Mouse (Mus musculus): ENCODE data around the gene Rubcn. TPM values are rescaled to one million over a fixed set of nuclear protein-coding genes. Genes with fewer than 3 reads are reported as not detected.

Gene Rubcn
- polyA plus RNA-seq, 1 experiment from 2014 or later: 29.2 TPM

DNA sequence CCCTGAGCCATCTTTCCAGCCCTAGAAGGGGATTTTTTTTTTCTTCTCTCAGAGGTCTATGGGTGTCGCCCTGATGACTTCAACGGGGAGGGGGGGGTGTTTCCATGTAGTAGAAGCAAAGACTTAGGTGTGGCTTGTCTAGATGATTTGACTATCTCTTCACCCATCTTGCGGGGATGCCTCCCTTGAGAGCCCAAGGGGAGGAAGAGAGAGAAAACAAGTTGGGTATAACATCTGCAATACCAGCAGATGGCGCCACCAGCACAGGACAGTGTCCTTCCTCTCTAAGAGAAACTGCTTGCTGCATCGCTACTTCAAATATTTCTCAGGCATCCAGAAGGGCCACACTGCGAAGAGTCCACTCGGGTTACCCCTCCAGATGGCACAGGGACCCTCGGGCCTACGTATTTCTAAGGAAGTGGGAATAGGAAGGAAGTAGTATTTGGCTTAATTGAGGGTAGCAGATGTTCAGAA, 64.6 kb downstream of the Rubcn start:
- H3K4me3 ChIP-seq (replicated peaks): no peak overlapping the region
- no peak overlapping the region for H3K9ac ChIP-seq (replicated peaks)
- peaks cover 9% of the 10 kb centered on the region for H3K4me1 ChIP-seq (replicated peaks)
- H3K27me3 ChIP-seq: 0 out of 2 replicates have a peak, but pooled peaks cover 3% of the 10 kb centered on the region
- H3K36me3 ChIP-seq: no peaks in the 10 kb centered on the region
- ATAC-seq: peak; percentile 58; the same call in 1 of the 2 replicates
- H3K27ac ChIP-seq: no peak overlapping the region
- H3K9me3 ChIP-seq: no peaks in the 10 kb centered on the region
- no peak overlapping the region for H3K4me2 ChIP-seq (replicated peaks)
- 2% methylated on average over 9 of the region's 9 CpGs for WGBS

DNA sequence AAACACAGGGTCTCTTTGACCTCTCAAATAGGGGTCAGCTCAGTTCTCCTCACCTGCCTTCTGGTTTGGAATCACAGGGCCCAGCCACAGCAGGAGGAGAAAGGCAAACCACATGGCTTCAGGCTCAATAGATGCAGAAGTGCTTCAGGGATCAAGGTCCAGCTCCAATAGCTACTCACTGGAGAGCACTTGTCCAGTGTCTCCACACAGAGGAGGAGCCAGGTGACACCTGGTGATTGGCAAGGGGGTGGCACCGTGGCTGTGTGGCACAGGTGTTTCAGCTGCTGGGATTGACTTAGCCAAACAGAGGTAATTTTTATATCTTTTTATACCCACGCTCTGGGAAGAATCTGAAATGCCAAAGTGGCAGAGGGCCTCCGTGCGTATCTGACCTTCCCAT, 67.2 kb downstream of the Rubcn start, which contains the start of gene Smbd1:
Smbd1 (minus strand) TSS at position 157 of the 400 bp plus-strand sequence.
- no peak within 1 kb of the TSS for H3K4me3 ChIP-seq (replicated peaks)
- H3K9ac ChIP-seq (replicated peaks): no peak within 1 kb of the TSS
- H3K36me3 ChIP-seq: no peaks in the 10 kb centered on the region
- 0 out of 2 replicates have a peak, but pooled peaks cover 3% of the 10 kb centered on the region for H3K27me3 ChIP-seq
- no peaks in the 10 kb centered on the region for H3K9me3 ChIP-seq
- H3K27ac ChIP-seq: no peak within 1 kb of the TSS
- ATAC-seq: no peak
- H3K4me2 ChIP-seq (replicated peaks): no peak within 1 kb of the TSS
- WGBS: 89% methylated on average over 4 of the region's 4 CpGs
- peaks cover 16% of the 10 kb centered on the region for H3K4me1 ChIP-seq (replicated peaks)

DNA sequence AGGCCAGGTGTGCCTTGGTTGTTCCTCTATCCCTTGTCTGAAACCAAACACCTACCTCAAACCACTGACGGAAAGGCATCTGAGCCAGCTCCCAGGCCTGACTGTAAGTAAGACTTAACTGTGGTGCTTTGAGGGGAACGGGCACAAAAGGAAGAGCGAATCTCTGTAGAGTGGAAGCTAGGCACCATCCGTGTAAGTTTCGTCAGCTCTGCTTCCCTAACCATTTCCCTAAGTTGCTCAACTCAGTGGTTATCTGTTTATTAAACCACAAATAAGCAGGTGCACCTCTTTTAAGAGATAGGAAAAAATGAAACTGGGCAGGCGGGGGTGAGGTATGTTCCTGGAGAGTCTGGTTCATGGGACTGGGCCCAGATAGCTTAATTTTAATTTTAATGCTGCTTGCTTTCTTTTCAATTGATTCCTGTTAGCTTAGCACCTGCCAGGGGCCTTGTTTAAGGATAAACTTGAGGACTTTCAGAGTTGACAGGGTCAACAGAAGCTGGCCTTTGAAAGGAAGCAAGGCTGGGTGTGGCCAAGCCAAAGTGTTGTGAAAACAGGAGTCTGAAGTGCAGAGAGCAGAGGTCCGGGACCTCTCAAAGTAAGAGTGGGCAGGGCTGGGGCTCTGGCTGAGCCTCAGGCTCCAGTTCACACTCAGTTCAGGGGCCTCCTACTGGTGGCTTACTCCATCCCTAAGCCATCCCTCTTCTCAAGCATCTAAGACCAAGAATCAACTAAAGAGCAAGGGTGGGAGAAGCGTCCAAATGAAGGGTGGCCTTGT, 70.0 kb downstream of the Rubcn start:
- Histone ChIP-seq H3K4me1 (replicated peaks) (peaks cover 11% of the 10 kb centered on the region), H3K36me3 (no peaks in the 10 kb centered on the region), H3K27me3 (no peaks in the 10 kb centered on the region), H3K9me3 (no peaks in the 10 kb centered on the region), H3K9ac (replicated peaks) (no peak overlapping the region), H3K4me3 (replicated peaks) (no peak overlapping the region), H3K27ac (no peak overlapping the region), H3K4me2 (replicated peaks) (no peak overlapping the region)
- ATAC-seq: no peak
- 55% methylated on average over 8 of the region's 8 CpGs for WGBS

DNA sequence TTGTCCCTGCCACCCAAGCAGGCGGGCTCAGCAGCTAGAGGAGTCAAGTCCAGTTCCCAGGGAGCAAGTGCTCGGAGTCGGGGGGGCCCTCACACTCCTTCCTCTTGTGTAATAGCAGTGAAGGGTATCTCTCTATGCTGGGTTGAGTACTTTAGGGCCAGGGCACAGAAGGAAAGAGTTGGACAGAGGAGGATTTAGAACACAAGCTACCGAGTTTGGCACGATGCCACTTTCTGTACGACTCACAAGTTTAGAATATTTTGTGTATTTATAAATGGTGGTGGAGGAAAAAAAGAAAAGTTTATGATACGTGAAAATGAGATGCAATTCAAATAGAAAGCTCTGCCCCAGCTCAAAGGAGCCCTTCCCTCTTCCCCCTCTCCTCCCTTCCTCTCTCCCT, 72.4 kb downstream of the Rubcn start:
- H3K4me2 ChIP-seq (replicated peaks): no peak overlapping the region
- no peak overlapping the region for H3K4me3 ChIP-seq (replicated peaks)
- no peak for ATAC-seq
- H3K27me3 ChIP-seq: no peaks in the 10 kb centered on the region
- no peaks in the 10 kb centered on the region for H3K36me3 ChIP-seq
- WGBS: 86% methylated on average over 7 of the region's 7 CpGs
- no peak overlapping the region for H3K27ac ChIP-seq
- peaks cover 11% of the 10 kb centered on the region for H3K4me1 ChIP-seq (replicated peaks)
- no peak overlapping the region for H3K9ac ChIP-seq (replicated peaks)
- H3K9me3 ChIP-seq: no peaks in the 10 kb centered on the region

DNA sequence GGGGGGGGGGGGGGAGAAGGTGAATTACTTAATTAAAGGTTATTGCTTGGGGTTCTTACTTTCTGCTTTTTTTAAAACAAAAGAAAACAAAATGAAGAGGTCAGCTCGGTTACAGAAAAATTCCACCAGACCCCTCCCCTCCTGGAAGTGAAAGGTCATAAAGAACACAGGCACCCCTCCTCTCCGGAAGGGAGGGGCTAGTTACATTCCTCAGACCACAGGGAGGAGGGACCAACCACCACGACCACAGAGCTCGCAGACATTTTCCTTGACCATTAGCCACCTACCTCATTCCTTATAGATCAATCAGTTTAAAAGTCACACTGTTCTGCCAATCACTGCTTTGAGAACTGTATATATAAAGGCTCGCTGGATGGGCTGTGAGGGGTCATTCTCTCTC, 73.7 kb downstream of the Rubcn start:
- no peaks in the 10 kb centered on the region for H3K36me3 ChIP-seq
- H3K4me1 ChIP-seq (replicated peaks): peaks cover 11% of the 10 kb centered on the region
- H3K4me3 ChIP-seq (replicated peaks): no peak overlapping the region
- H3K4me2 ChIP-seq (replicated peaks): no peak overlapping the region
- H3K27ac ChIP-seq: no peak overlapping the region
- 65% methylated on average over 5 of the region's 5 CpGs for WGBS
- H3K27me3 ChIP-seq: no peaks in the 10 kb centered on the region
- H3K9ac ChIP-seq (replicated peaks): no peak overlapping the region
- H3K9me3 ChIP-seq: no peaks in the 10 kb centered on the region
- no peak for ATAC-seq

DNA sequence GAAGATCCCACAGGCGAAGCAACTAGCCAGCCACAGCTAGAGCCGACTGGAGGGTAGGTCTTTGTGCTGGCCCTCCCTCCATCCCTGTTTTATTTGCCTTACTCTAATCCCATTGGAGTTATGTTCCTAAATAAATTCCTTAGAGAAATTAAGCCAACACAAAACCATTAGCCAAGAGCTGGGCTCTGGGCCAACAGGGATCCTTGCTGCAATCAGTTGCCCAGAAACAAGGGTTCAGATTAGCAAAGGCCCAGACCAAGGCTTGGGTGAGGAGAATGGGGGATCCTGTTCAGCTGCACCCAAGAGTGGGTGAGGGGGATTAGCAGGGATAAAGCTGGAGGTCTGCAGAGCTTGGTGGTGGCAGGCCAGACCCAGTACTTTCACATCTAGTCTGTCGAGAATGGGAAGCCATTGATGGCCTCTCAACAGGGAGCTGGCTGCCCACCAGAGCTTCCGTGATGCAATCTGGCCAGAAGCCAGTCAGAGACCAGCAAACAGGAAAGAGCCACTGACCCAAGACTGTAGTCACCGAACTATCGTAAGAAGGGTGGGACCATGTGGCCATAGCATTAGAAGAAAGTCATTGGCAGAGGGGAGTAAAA, 74.2 kb downstream of the Rubcn start:
- no peaks in the 10 kb centered on the region for H3K27me3 ChIP-seq
- H3K36me3 ChIP-seq: no peaks in the 10 kb centered on the region
- peak; percentile 91 for ATAC-seq
- no peak overlapping the region for H3K4me3 ChIP-seq (replicated peaks)
- H3K4me1 ChIP-seq (replicated peaks): peaks cover 11% of the 10 kb centered on the region
- WGBS: 48% methylated on average over 6 of the region's 6 CpGs
- no peak overlapping the region for H3K9ac ChIP-seq (replicated peaks)
- H3K27ac ChIP-seq: 0 out of 2 replicates have a peak overlapping the region, but pooled peaks have one; percentile 14
- H3K4me2 ChIP-seq (replicated peaks): no peak overlapping the region
- no peaks in the 10 kb centered on the region for H3K9me3 ChIP-seq

DNA sequence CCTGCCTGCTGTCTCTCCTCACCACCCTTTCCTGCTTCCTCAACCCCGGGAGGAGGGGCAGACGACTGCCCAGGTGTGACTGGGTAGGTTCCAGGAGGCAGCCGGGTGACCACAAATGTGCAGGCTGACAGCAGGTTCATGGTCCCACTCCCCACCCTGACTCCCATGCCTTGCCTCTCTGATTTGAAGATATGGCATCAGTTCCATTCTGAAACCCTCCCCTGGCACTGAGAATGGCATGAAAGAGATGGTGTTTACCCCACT, 80.2 kb downstream of the Rubcn start, which contains the start of gene Muc20:
Muc20 (minus strand) TSS at position 10 of the 264 bp plus-strand sequence.
- H3K36me3 ChIP-seq: no peaks in the 10 kb centered on the region
- 88% methylated on average over 3 of the region's 3 CpGs for WGBS
- H3K27ac ChIP-seq: no peak within 1 kb of the TSS
- no peak within 1 kb of the TSS for H3K4me2 ChIP-seq (replicated peaks)
- no peaks in the 10 kb centered on the region for H3K9me3 ChIP-seq
- H3K27me3 ChIP-seq: no peaks in the 10 kb centered on the region
- H3K4me1 ChIP-seq (replicated peaks): no peaks in the 10 kb centered on the region
- H3K4me3 ChIP-seq (replicated peaks): no peak within 1 kb of the TSS
- no peak within 1 kb of the TSS for H3K9ac ChIP-seq (replicated peaks)
- ATAC-seq: no peak

DNA sequence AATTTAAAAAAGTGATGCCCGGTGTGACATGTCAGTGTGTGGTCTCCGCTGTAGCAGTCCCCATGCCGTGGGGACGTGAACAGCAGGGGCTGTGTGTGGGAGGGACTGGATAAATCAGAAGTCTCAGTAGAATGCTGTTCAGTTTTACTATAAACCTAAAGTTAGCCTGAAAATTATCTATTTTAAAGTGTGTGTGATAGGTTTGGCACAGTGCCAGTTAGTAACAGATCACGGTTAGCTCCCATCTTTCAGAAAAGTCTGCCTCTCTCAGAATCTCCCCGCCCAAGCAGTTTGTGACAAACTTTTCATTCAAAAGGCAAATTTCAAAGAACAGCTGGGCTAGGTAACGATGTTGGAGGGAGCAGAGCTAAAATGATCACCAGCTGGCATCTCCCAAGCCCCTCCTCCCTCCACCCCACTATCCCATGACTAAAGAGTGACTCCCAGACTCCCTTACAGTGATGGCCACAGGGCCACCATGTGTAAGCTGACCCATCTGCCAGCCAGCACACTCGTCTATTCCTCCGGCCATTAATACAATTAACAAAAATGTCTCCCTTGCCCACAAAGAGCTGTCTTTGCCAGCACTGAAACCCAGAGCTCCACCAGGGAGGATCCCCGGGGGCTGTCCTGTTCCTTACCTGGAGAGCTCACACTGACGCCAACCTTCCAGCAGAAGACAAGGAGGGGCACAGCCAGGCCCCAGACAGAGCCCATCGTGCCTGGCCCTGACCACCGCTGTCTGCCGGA, 80.7 kb downstream of the Rubcn start:
- H3K27me3 ChIP-seq: no peaks in the 10 kb centered on the region
- no peaks in the 10 kb centered on the region for H3K36me3 ChIP-seq
- H3K9me3 ChIP-seq: no peaks in the 10 kb centered on the region
- no peak overlapping the region for H3K4me2 ChIP-seq (replicated peaks)
- no peak overlapping the region for H3K27ac ChIP-seq
- H3K4me3 ChIP-seq (replicated peaks): no peak overlapping the region
- WGBS: 80% methylated on average over 14 of the region's 14 CpGs
- no peaks in the 10 kb centered on the region for H3K4me1 ChIP-seq (replicated peaks)
- no peak overlapping the region for H3K9ac ChIP-seq (replicated peaks)
- no peak for ATAC-seq

DNA sequence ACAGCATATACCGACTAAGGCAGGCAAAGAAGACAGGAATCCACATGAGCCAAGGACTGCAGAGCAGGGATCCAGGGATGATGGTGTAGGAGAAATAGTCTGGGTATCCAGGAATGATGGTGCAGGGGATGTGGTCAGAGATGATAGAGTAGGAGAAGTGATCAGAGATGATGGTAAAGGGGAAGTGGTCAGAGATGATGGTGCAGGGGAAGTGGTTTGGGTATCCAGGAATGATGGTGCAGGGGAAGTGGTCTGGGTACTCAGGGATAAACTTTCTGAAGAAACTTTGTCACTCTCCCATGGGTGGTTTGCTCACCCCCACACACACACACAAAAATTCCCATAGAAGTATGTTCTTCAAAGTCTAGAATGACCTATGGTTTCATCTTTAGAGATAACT, 82.4 kb downstream of the Rubcn start:
- Histone ChIP-seq H3K27ac (no peak overlapping the region), H3K4me2 (replicated peaks) (no peak overlapping the region), H3K9ac (replicated peaks) (no peak overlapping the region), H3K4me3 (replicated peaks) (no peak overlapping the region), H3K36me3 (no peaks in the 10 kb centered on the region), H3K27me3 (no peaks in the 10 kb centered on the region), H3K9me3 (no peaks in the 10 kb centered on the region), H3K4me1 (replicated peaks) (no peaks in the 10 kb centered on the region)
- ATAC-seq: no peak
- 96% methylated on average over 1 of the region's 1 CpGs for WGBS

DNA sequence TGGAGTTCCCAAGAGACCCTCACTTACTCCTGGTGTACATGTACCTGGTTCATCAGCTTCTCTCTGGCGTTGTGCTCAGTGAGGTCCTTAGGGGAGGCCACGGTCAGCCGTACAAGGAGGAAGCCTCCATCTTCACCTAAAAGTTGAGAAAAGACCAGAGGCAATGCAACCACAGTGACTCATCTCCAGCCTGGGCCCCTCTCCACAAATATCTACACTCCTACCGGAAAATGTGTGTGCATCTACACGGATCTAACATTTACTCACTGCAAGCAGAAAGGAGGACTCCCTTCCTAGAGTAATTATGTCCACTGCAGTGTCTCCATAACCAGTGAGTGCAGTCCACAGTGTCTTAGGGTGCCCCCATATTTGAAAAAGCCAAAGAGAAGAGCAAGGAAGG, 87.5 kb downstream of the Rubcn start:
- H3K27ac ChIP-seq: no peak overlapping the region
- no peak overlapping the region for H3K4me2 ChIP-seq (replicated peaks)
- ATAC-seq: no peak
- no peaks in the 10 kb centered on the region for H3K4me1 ChIP-seq (replicated peaks)
- H3K36me3 ChIP-seq: no peaks in the 10 kb centered on the region
- no peak overlapping the region for H3K9ac ChIP-seq (replicated peaks)
- no peak overlapping the region for H3K4me3 ChIP-seq (replicated peaks)
- no peaks in the 10 kb centered on the region for H3K9me3 ChIP-seq
- 91% methylated on average over 5 of the region's 5 CpGs for WGBS
- H3K27me3 ChIP-seq: no peaks in the 10 kb centered on the region

DNA sequence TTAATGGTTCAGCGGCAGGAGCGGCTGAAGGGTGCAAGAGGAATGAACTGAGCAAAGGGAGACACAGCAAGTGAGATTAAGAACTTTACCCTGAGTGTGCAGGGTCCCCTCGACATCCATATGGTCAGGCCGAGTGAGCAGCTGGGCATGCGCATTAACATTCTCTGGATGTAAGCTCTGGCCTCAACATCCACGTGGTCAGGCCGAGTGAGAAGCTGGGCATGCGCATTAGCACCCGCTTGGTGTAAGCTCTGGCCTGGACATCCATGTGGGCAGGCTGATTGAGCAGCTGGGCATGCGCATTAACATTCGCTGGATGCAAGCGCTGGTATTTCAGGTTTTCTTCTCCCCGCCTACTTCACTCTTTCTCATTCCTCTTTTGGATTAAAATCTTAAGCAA, 92.7 kb downstream of the Rubcn start:
- no peak overlapping the region for H3K27ac ChIP-seq
- 58% methylated on average over 13 of the region's 13 CpGs for WGBS
- H3K36me3 ChIP-seq: no peaks in the 10 kb centered on the region
- no peak overlapping the region for H3K9ac ChIP-seq (replicated peaks)
- H3K27me3 ChIP-seq: no peaks in the 10 kb centered on the region
- no peak overlapping the region for H3K4me2 ChIP-seq (replicated peaks)
- peak; percentile 60 for ATAC-seq
- H3K9me3 ChIP-seq: no peaks in the 10 kb centered on the region
- no peak overlapping the region for H3K4me3 ChIP-seq (replicated peaks)
- H3K4me1 ChIP-seq (replicated peaks): 0 out of 2 replicates have a peak, but pooled peaks cover 5% of the 10 kb centered on the region
